22 mouse cellular contexts compared by ENCODE assay signal in the genomic region with DNA sequence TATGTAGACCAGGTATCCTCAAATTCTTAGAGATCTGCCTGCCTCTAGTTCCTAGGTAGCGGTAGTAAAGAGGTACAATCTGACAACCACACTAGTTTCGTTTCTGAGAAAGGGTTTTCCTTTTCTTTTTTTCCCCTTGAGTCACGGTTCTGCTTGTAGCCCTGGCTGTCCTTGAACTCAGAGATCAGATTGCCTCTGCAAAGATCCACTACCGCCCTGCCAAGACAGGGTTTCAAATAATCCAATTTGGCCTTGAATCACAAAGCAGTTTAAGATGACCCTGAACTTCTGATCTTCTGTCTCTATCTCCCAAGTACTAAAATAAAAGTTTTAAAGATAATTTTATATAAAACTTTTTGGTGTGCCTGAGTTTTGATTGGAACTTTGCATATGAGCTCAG. TPM values are rescaled to one million over a fixed set of nuclear protein-coding genes. Genes with fewer than 3 reads are reported as not detected.
A peak's percentile ranks its signal among the peaks of the same experiment; 100 is the strongest.
DNase-seq lines count a peak whose midpoint lies in the region; ATAC-seq lines count a peak whose summit lies in the region.
"Had no signal": no experiment of that assay in that cellular context is flagged by ENCODE, and none has a peak within 500 bp of the region (broad histone marks: within the 10 kb centered on the region; RNA-seq: fewer than 3 reads in every experiment).

No protein-coding gene starts in this region.

- H3K4me3 ChIP-seq in liver, embryonic 13.5 days (replicated peaks) = no peak overlapping the region
- H3K4me3 ChIP-seq in liver, embryonic 11.5 days (ENCODE audit: low read depth, low read length) = no peak overlapping the region
- H3K4me3 ChIP-seq: embryonic facial prominence, embryonic 12.5 days; embryonic facial prominence, embryonic 15.5 days; heart, embryonic 13.5 days had no signal

- H3K36me3 ChIP-seq in liver, embryonic 13.5 days = no peaks in the 10 kb centered on the region
- H3K36me3 ChIP-seq in liver, embryonic 11.5 days (ENCODE audit: control insufficient read depth, insufficient read depth, low read length) = no peaks in the 10 kb centered on the region
- H3K36me3 ChIP-seq: embryonic facial prominence, embryonic 12.5 days; embryonic facial prominence, embryonic 15.5 days; heart, embryonic 13.5 days had no signal

- no peak overlapping the region for H3K9ac ChIP-seq in liver, embryonic 13.5 days
- no peak overlapping the region for H3K9ac ChIP-seq in liver, embryonic 11.5 days (ENCODE audit: low read depth, low read length)
- H3K9ac ChIP-seq: embryonic facial prominence, embryonic 12.5 days; embryonic facial prominence, embryonic 15.5 days; heart, embryonic 13.5 days; hindbrain, embryonic 14.5 days had no signal

- peak; percentile 72 for DNase-seq in adrenal gland, adult 2 months
- DNase-seq in adrenal gland, adult 8-10 months = no peak
- no peak for DNase-seq in liver, embryonic 13.5 days
- DNase-seq in liver, embryonic 11.5 days (ENCODE audit: low spot score) = no peak
- DNase-seq in induced T-regulatory cell, adult 2 months (ENCODE audit: low read depth) = peak; percentile 45
- DNase-seq in natural killer cell, adult 2 months (ENCODE audit: low spot score in 2 of 2) = no peak
- DNase-seq: B cell, adult 2 months; cerebellum, adult 11 months; cerebellum, adult 2 months; cerebellum, adult 9-11 months; cerebellum, postnatal 25 days; gastrocnemius, postnatal 25 days; heart, adult 18-20 months; heart, postnatal 14 days; heart, postnatal 4 days had no signal

- 0 out of 2 replicates have a peak overlapping the region, but pooled peaks have one; percentile 16 for H3K27ac ChIP-seq in liver, embryonic 13.5 days
- no peak overlapping the region for H3K27ac ChIP-seq in liver, embryonic 11.5 days (ENCODE audit: low read depth, low read length)
- H3K27ac ChIP-seq: embryonic facial prominence, embryonic 12.5 days; embryonic facial prominence, embryonic 15.5 days; heart, embryonic 13.5 days; hindbrain, embryonic 14.5 days; hindbrain, postnatal 0 days had no signal

- ATAC-seq in liver, embryonic 13.5 days (ENCODE audit: low read depth) = no peak
- ATAC-seq in liver, embryonic 11.5 days (replicated peaks; ENCODE audit: low FRiP score) = no peak
- ATAC-seq: forebrain, embryonic 14.5 days; hindbrain, postnatal 0 days; intestine, postnatal 0 days had no signal

- H3K27me3 ChIP-seq in liver, embryonic 13.5 days = no peaks in the 10 kb centered on the region
- no peaks in the 10 kb centered on the region for H3K27me3 ChIP-seq in liver, embryonic 11.5 days (replicated peaks; ENCODE audit: control insufficient read depth, insufficient read depth, low read length)
- H3K27me3 ChIP-seq: embryonic facial prominence, embryonic 12.5 days; embryonic facial prominence, embryonic 15.5 days; heart, embryonic 13.5 days had no signal

- H3K4me1 ChIP-seq in liver, embryonic 13.5 days (replicated peaks) = peaks cover 75% of the 10 kb centered on the region
- peaks cover 26% of the 10 kb centered on the region for H3K4me1 ChIP-seq in liver, embryonic 11.5 days (replicated peaks; ENCODE audit: control insufficient read depth, insufficient read depth, low read length)

- H3K4me2 ChIP-seq in liver, embryonic 13.5 days = no peak overlapping the region
- no peak overlapping the region for H3K4me2 ChIP-seq in liver, embryonic 11.5 days
- H3K4me2 ChIP-seq: embryonic facial prominence, embryonic 12.5 days; embryonic facial prominence, embryonic 15.5 days; heart, embryonic 13.5 days; hindbrain, embryonic 14.5 days had no signal

- H3K9me3 ChIP-seq in liver, embryonic 13.5 days (replicated peaks) = no peaks in the 10 kb centered on the region
- no peaks in the 10 kb centered on the region for H3K9me3 ChIP-seq in liver, embryonic 11.5 days (ENCODE audit: control insufficient read depth, low read length)
- H3K9me3 ChIP-seq: embryonic facial prominence, embryonic 12.5 days; embryonic facial prominence, embryonic 15.5 days; heart, embryonic 13.5 days had no signal

- WGBS in liver, embryonic 13.5 days (ENCODE audit: insufficient replicate concordance) = 62% methylated on average over 4 of the region's 4 CpGs
- 71% methylated on average over 4 of the region's 4 CpGs for WGBS in liver, embryonic 11.5 days

RNA-seq across cellular contexts. Expression of a gene that starts 23.9 kb away (rescaled TPM):
- total RNA-seq in adrenal gland, adult 2 months (2021) = 10 to 100 TPM; 70.2 to 71.5 TPM
- 104 and 124 TPM in 2 replicates for polyA plus RNA-seq in adrenal gland, adult 2 months (2012; rRNA removed)
- 10 to 100 TPM; 66.7 to 95.6 (median 79.8) TPM for total RNA-seq in adrenal gland, adult 8-10 months (2022)
- 17.7 and 21.0 TPM in 2 replicates for polyA plus RNA-seq in liver, embryonic 13.5 days (2015; fragmentation: Nextera tagmentation; extraction: Ambion mirVana)
- polyA plus RNA-seq in liver, embryonic 11.5 days (2014; fragmentation: Nextera tagmentation; extraction: Ambion mirVana) = 45.3 and 50.3 TPM in 2 replicates

RNA-seq across cellular contexts. Expression of a gene that starts 50.6 kb away (rescaled TPM):
- total RNA-seq in adrenal gland, adult 2 months (2021) = 1 to 10 TPM; 1.9 to 6.3 TPM
- polyA plus RNA-seq in adrenal gland, adult 2 months (2012; rRNA removed) = 4.7 and 7.4 TPM in 2 replicates
- total RNA-seq in adrenal gland, adult 8-10 months (2022) = 1 to 10 TPM; 3.8 to 7.5 (median 5.3) TPM
- polyA plus RNA-seq in liver, embryonic 13.5 days (2015; fragmentation: Nextera tagmentation; extraction: Ambion mirVana) = 1.4 and 1.8 TPM in 2 replicates
- 7.5 and 8.7 TPM in 2 replicates for polyA plus RNA-seq in liver, embryonic 11.5 days (2014; fragmentation: Nextera tagmentation; extraction: Ambion mirVana)

Comparison
In these comparisons a context has a peak if more than half of its experiments do, and no peak if none do; other contexts are left out.
1. DNase-seq: peak in adrenal gland, adult 2 months (single experiment) and induced T-regulatory cell, adult 2 months (single experiment); none in adrenal gland, adult 8-10 months (single experiment), liver, embryonic 13.5 days (single experiment), liver, embryonic 11.5 days (single experiment) and natural killer cell, adult 2 months (0 of 2).